Mouse (Mus musculus): ENCODE measurements around the gene Rcn3. TPM values are rescaled to one million over a fixed set of nuclear protein-coding genes. Genes with fewer than 3 reads are reported as not detected.
"Not testable (repeated sequence)": the region's sequence is repeated elsewhere in the genome, so short reads cannot be mapped to it uniquely, and the experiment has no call there.

Rcn3 gene
- polyA plus RNA-seq, 1 experiment from 2014 or later, result 43.5 TPM

- H3K9ac ChIP-seq (ENCODE audit: low read depth, low read length), result peak overlapping the region; percentile 96; the same call in 1 of the 2 replicates
- H3K9me3 ChIP-seq (replicated peaks; ENCODE audit: control insufficient read depth, low read length, poor library complexity, severe bottlenecking), result no peaks in the 10 kb centered on the region
- H3K36me3 ChIP-seq (ENCODE audit: control insufficient read depth, insufficient read depth, low read length), result peaks cover 33% of the 10 kb centered on the region
- no peak overlapping the region; the same call in 1 of the 2 replicates for H3K4me3 ChIP-seq (ENCODE audit: low read depth, low read length)
- H3K4me1 ChIP-seq (ENCODE audit: control insufficient read depth, insufficient read depth, low read length), result peaks cover 46% of the 10 kb centered on the region
- H3K27ac ChIP-seq (ENCODE audit: low read length), result peak overlapping the region; percentile 37; the same call in 1 of the 2 replicates
- no peak overlapping the region; the same call in 1 of the 2 replicates for H3K4me2 ChIP-seq (ENCODE audit: low read length)
- no peak for ATAC-seq
- no peaks in the 10 kb centered on the region for H3K27me3 ChIP-seq (ENCODE audit: control insufficient read depth, insufficient read depth, low read depth, low read length)
- 77% methylated on average over 17 of the region's 17 CpGs for WGBS
Observed at GRCm38 (mm10) chr7:45126147-45126843, 34.3 kb upstream of the Rcn3 start.

GRCm38 (mm10) chr7:45125649-45126048 lies 33.6 kb upstream of the Rcn3 start:
- peaks cover 46% of the 10 kb centered on the region for H3K4me1 ChIP-seq (ENCODE audit: control insufficient read depth, insufficient read depth, low read length)
- not testable (repeated sequence) for H3K9ac ChIP-seq (ENCODE audit: low read depth, low read length); H3K4me3 ChIP-seq (ENCODE audit: low read depth, low read length); H3K4me2 ChIP-seq (ENCODE audit: low read length); H3K27me3 ChIP-seq (ENCODE audit: control insufficient read depth, insufficient read depth, low read depth, low read length); H3K9me3 ChIP-seq (replicated peaks; ENCODE audit: control insufficient read depth, low read length, poor library complexity, severe bottlenecking); H3K27ac ChIP-seq (ENCODE audit: low read length); ATAC-seq
- H3K36me3 ChIP-seq (ENCODE audit: control insufficient read depth, insufficient read depth, low read length), result peaks cover 38% of the 10 kb centered on the region
- 64% methylated on average over 5 of the region's 5 CpGs for WGBS

DNA sequence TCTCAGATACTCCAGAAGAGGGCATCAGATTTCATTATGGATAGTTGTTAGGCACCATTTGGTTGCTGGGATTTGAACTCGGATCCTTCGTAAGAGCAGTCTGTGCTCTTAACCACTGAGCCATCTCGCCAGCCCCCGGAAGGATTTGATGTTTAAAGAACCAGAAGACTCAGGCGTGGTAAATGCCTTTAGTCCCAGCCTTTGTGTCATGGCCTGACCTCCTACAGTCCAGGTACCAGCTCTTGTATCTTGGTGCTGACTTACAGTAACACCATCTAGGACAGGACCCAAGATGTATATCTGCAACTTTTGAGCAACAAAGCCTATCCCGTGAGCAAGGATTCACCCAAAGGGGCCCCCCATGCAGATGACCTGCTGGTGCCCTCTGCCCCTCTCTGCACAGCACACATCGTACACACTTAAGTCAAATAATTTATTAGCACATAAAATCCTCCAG lies 33.2 kb upstream of the Rcn3 start:
- Histone ChIP-seq H3K9me3 (replicated peaks; ENCODE audit: control insufficient read depth, low read length, poor library complexity, severe bottlenecking) (no peaks in the 10 kb centered on the region), H3K36me3 (ENCODE audit: control insufficient read depth, insufficient read depth, low read length) (peaks cover 41% of the 10 kb centered on the region), H3K9ac (ENCODE audit: low read depth, low read length) (no peak overlapping the region), H3K27ac (ENCODE audit: low read length) (peak overlapping the region; percentile 80), H3K4me2 (ENCODE audit: low read length) (no peak overlapping the region), H3K4me3 (ENCODE audit: low read depth, low read length) (no peak overlapping the region), H3K27me3 (ENCODE audit: control insufficient read depth, insufficient read depth, low read depth, low read length) (no peaks in the 10 kb centered on the region), H3K4me1 (ENCODE audit: control insufficient read depth, insufficient read depth, low read length) (peaks cover 46% of the 10 kb centered on the region)
- ATAC-seq, result no peak
- WGBS, result 21% methylated on average over 7 of the region's 7 CpGs

DNA sequence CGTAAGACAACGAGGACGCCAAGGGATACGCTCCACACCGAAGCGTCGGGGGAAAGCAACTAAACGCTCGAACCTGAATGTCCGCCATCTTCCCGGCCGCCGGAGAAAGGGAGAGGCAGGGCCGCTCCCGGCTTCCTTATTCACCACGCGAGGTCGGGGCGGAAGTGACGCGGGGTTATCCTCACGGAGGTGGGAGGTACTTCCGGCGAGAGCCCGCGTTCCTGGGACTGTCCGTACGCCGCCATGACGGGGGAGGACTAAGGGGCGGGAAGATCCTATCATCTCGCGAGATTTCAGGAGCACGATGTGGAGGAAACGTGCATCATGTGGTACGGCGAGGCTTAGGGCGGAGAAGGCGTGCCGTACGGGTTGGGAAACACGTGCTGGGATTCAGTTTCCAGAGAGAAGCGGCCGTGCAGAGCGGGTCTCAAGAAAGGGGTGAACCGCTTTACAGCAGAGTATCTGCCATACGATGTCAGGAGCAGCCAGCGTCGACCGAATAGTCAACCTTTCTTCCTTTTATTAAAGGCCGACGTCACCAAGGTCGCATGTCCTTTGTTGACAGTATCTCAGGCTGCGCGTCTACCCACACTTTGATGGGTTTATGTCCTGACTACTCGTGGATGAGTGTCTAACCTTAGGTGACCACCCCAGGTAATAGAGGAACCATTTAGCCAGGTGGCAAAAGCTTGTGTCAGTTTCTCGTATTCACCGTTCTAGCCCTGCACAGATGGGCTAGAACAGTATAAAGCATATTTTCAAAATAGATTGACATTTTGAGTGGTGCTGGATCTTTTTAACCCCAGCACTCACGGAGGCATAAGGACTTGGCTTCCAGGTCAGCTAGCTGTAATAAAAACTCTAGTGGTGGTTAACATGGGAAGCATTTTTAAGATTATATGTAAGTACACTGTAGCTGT lies 32.5 kb upstream of the Rcn3 start, which contains the start of gene Rps11:
TSS of gene Rps11 (minus strand) at position 216 of the 920 bp plus-strand sequence.
- Histone ChIP-seq H3K4me1 (ENCODE audit: control insufficient read depth, insufficient read depth, low read length) (peaks cover 42% of the 10 kb centered on the region), H3K27ac (ENCODE audit: low read length) (peak within 1 kb of the TSS; percentile 87)

GRCm38 (mm10) chr7:45123186-45123570 lies 31.2 kb upstream of the Rcn3 start:
- Histone ChIP-seq H3K9me3 (replicated peaks; ENCODE audit: control insufficient read depth, low read length, poor library complexity, severe bottlenecking) (no peaks in the 10 kb centered on the region), H3K27ac (ENCODE audit: low read length) (peak overlapping the region; percentile 87), H3K4me1 (ENCODE audit: control insufficient read depth, insufficient read depth, low read length) (peaks cover 39% of the 10 kb centered on the region), H3K4me3 (ENCODE audit: low read depth, low read length) (peak overlapping the region; percentile 91), H3K9ac (ENCODE audit: low read depth, low read length) (peak overlapping the region; percentile 93), H3K4me2 (ENCODE audit: low read length) (peak overlapping the region; percentile 91), H3K36me3 (ENCODE audit: control insufficient read depth, insufficient read depth, low read length) (peaks cover 50% of the 10 kb centered on the region), H3K27me3 (ENCODE audit: control insufficient read depth, insufficient read depth, low read depth, low read length) (no peaks in the 10 kb centered on the region)
- ATAC-seq, result no peak
- 22% methylated on average over 12 of the region's 12 CpGs for whole genome bisulfite sequencing

More for the DNA sequence above, 32.5 kb upstream of the Rcn3 start, which contains the start of gene Rps11:
- Histone ChIP-seq H3K9ac (ENCODE audit: low read depth, low read length) (peak within 1 kb of the TSS; percentile 93), H3K4me3 (ENCODE audit: low read depth, low read length) (peak within 1 kb of the TSS; percentile 91), H3K36me3 (ENCODE audit: control insufficient read depth, insufficient read depth, low read length) (peaks cover 46% of the 10 kb centered on the region), H3K27me3 (ENCODE audit: control insufficient read depth, insufficient read depth, low read depth, low read length) (no peaks in the 10 kb centered on the region), H3K4me2 (ENCODE audit: low read length) (peak within 1 kb of the TSS; percentile 91), H3K9me3 (replicated peaks; ENCODE audit: control insufficient read depth, low read length, poor library complexity, severe bottlenecking) (no peaks in the 10 kb centered on the region)
- peak; percentile 89 for ATAC-seq
- under 1% methylated on average over 59 of the region's 59 CpGs for WGBS

- H3K27me3 ChIP-seq (ENCODE audit: control insufficient read depth, insufficient read depth, low read depth, low read length), result no peaks in the 10 kb centered on the region
- 87% methylated on average over 15 of the region's 15 CpGs for WGBS
- H3K9me3 ChIP-seq (replicated peaks; ENCODE audit: control insufficient read depth, low read length, poor library complexity, severe bottlenecking), result no peaks in the 10 kb centered on the region
- H3K27ac ChIP-seq (ENCODE audit: low read length), result no peak overlapping the region
- H3K4me1 ChIP-seq (ENCODE audit: control insufficient read depth, insufficient read depth, low read length), result peaks cover 38% of the 10 kb centered on the region
- peaks cover 50% of the 10 kb centered on the region for H3K36me3 ChIP-seq (ENCODE audit: control insufficient read depth, insufficient read depth, low read length)
- peak overlapping the region; percentile 91 for H3K4me3 ChIP-seq (ENCODE audit: low read depth, low read length)
- ATAC-seq, result no peak
- peak overlapping the region; percentile 93 for H3K9ac ChIP-seq (ENCODE audit: low read depth, low read length)
- H3K4me2 ChIP-seq (ENCODE audit: low read length), result peak overlapping the region; percentile 91
Observed at GRCm38 (mm10) chr7:45122561-45123185, 30.7 kb upstream of the Rcn3 start.

GRCm38 (mm10) chr7:45121966-45122365 lies 29.9 kb upstream of the Rcn3 start:
- Histone ChIP-seq H3K4me3 (ENCODE audit: low read depth, low read length) (no peak overlapping the region), H3K27ac (ENCODE audit: low read length) (no peak overlapping the region), H3K36me3 (ENCODE audit: control insufficient read depth, insufficient read depth, low read length) (peaks cover 50% of the 10 kb centered on the region), H3K27me3 (ENCODE audit: control insufficient read depth, insufficient read depth, low read depth, low read length) (no peaks in the 10 kb centered on the region), H3K4me2 (ENCODE audit: low read length) (no peak overlapping the region), H3K9me3 (replicated peaks; ENCODE audit: control insufficient read depth, low read length, poor library complexity, severe bottlenecking) (no peaks in the 10 kb centered on the region), H3K4me1 (ENCODE audit: control insufficient read depth, insufficient read depth, low read length) (peaks cover 31% of the 10 kb centered on the region), H3K9ac (ENCODE audit: low read depth, low read length) (no peak overlapping the region)
- ATAC-seq, result no peak

- no peak overlapping the region for H3K4me3 ChIP-seq (ENCODE audit: low read depth, low read length)
- no peaks in the 10 kb centered on the region for H3K27me3 ChIP-seq (ENCODE audit: control insufficient read depth, insufficient read depth, low read depth, low read length)
- H3K27ac ChIP-seq (ENCODE audit: low read length), result no peak overlapping the region
- no peaks in the 10 kb centered on the region for H3K9me3 ChIP-seq (replicated peaks; ENCODE audit: control insufficient read depth, low read length, poor library complexity, severe bottlenecking)
- ATAC-seq, result no peak
- peaks cover 45% of the 10 kb centered on the region for H3K36me3 ChIP-seq (ENCODE audit: control insufficient read depth, insufficient read depth, low read length)
- no peak overlapping the region for H3K9ac ChIP-seq (ENCODE audit: low read depth, low read length)
- H3K4me2 ChIP-seq (ENCODE audit: low read length), result no peak overlapping the region
- 71% methylated on average over 7 of the region's 8 CpGs for WGBS
- H3K4me1 ChIP-seq (ENCODE audit: control insufficient read depth, insufficient read depth, low read length), result peaks cover 26% of the 10 kb centered on the region
Observed at GRCm38 (mm10) chr7:45121404-45121803, 29.4 kb upstream of the Rcn3 start.

All from midbrain, embryonic 16.5 days (tissue).